Mouse (Mus musculus) hindbrain, embryonic 15.5 days (tissue): Measurements from ENCODE around the gene Cdc20. TPM values are rescaled to one million over a fixed set of nuclear protein-coding genes. Genes with fewer than 3 reads are reported as not detected.

ENCODE experiments used
- ATAC-seq: fragments of 200-750 bp; cut with Nextera tagmentation; 2 replicates; pipeline ENCODE4 v1.8.0; 2017; ENCODE audit warnings: low read depth, moderate number of reproducible peaks, moderate TSS enrichment; ENCODE audit not compliant: low FRiP score
- H3K27ac ChIP-seq: fragments of 300-500 bp; sonication (generic); replicated peaks from 2 replicates; pipeline ENCODE4 v1.5.1; 2015; ENCODE audit warnings: mild to moderate bottlenecking, inconsistent platforms
- H3K27me3 ChIP-seq: fragments of 300-500 bp; sonication (generic); 2 replicates; pipeline ENCODE4 v1.6.1; 2015; ENCODE audit warnings: control low read depth, inconsistent platforms
- H3K36me3 ChIP-seq: fragments of 300-500 bp; sonication (generic); 2 replicates; pipeline ENCODE4 v1.6.1; 2015; ENCODE audit warnings: control low read depth, inconsistent platforms
- H3K4me1 ChIP-seq: fragments of 300-500 bp; sonication (generic); replicated peaks from 2 replicates; pipeline ENCODE4 v1.6.1; 2015; ENCODE audit warnings: control low read depth, inconsistent platforms
- H3K4me2 ChIP-seq: fragments of 300-500 bp; sonication (generic); 2 replicates; pipeline ENCODE4 v1.6.1; 2015; ENCODE audit warnings: moderate library complexity, mild to moderate bottlenecking, inconsistent platforms
- H3K4me3 ChIP-seq: fragments of 300-500 bp; sonication (generic); 2 replicates; pipeline ENCODE4 v1.5.1; 2015; ENCODE audit warnings: mild to moderate bottlenecking, inconsistent platforms
- H3K9ac ChIP-seq: fragments of 300-500 bp; sonication (generic); 2 replicates; pipeline ENCODE4 v1.6.1; 2015; ENCODE audit warnings: inconsistent platforms
- H3K9me3 ChIP-seq: fragments of 300-500 bp; sonication (generic); 2 replicates; pipeline ENCODE4 v1.6.1; 2016; ENCODE audit warnings: control low read depth, inconsistent platforms
- WGBS: fragments of 180-500 bp; shearing (Covaris S2); methylation state at CpG from one replicate; pipeline ENCODE4 v1.1.7; 2015; 5-methylcytosine and 5-hydroxymethylcytosine counted together
- polyA plus RNA-seq: library from polyadenylated mRNA; unstranded; fragments of >200 nt; fragmentation: Nextera tagmentation; extraction: Ambion mirVana; gene quantifications from 2 replicates; pipeline ENCODE4 v1.2.1, GENCODE M21; 2015

Cdc20 gene
- polyA plus RNA-seq, 1 experiment from 2014 or later: 42.2 TPM

DNA sequence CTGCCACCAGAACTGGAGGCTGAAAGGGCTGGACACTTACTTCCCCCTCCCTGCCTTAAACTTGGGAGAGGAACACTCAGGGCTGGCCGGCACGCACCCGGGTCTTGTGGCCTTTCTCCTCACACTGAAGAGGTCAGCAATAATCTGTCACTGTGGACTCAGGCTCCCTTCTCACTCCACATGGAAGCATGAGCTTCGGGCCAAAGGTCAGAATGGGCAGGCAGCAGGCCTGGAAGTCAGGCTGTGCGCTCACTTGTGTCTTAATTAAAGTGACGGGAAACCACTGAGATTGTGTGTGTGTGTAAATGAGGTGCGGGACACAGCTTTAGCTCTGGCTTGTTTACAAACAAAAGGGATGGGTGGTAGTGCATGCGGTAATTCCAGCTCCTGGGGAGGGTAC lies 4.8 kb downstream of the Cdc20 start:
- 55% methylated on average over 8 of the region's 8 CpGs for WGBS
- no peak for ATAC-seq
- peaks cover 49% of the 10 kb centered on the region for H3K4me1 ChIP-seq

GRCm38 (mm10) chr4:118429215-118429895 lies 7.8 kb downstream of the Cdc20 start:
- H3K4me1 ChIP-seq: peaks cover 31% of the 10 kb centered on the region
- H3K9ac ChIP-seq: no peak overlapping the region
- H3K4me2 ChIP-seq: peak overlapping the region; percentile 97
- no peak for ATAC-seq
- H3K27me3 ChIP-seq: no peaks in the 10 kb centered on the region
- H3K4me3 ChIP-seq: no peak overlapping the region
- no peak overlapping the region for H3K27ac ChIP-seq
- H3K36me3 ChIP-seq: peaks cover 15% of the 10 kb centered on the region; the same call in 1 of the 2 replicates
- no peaks in the 10 kb centered on the region for H3K9me3 ChIP-seq
- WGBS: 66% methylated on average over 7 of the region's 7 CpGs

More for the DNA sequence above, 4.8 kb downstream of the Cdc20 start:
- H3K4me2 ChIP-seq: no peak overlapping the region
- H3K4me3 ChIP-seq: no peak overlapping the region
- no peak overlapping the region for H3K9ac ChIP-seq
- no peak overlapping the region for H3K27ac ChIP-seq
- H3K9me3 ChIP-seq: no peaks in the 10 kb centered on the region
- peaks cover 15% of the 10 kb centered on the region; the same call in 1 of the 2 replicates for H3K36me3 ChIP-seq
- no peaks in the 10 kb centered on the region for H3K27me3 ChIP-seq

GRCm38 (mm10) chr4:118428531-118429214 lies 8.5 kb downstream of the Cdc20 start:
- ATAC-seq: no peak
- H3K27me3 ChIP-seq: no peaks in the 10 kb centered on the region
- peak overlapping the region; percentile 97 for H3K4me2 ChIP-seq
- WGBS: 55% methylated on average over 15 of the region's 15 CpGs
- H3K4me3 ChIP-seq: peak overlapping the region; percentile 56
- H3K9ac ChIP-seq: peak overlapping the region; percentile 68
- H3K27ac ChIP-seq: peak overlapping the region; percentile 81; the same call in 1 of the 2 replicates
- peaks cover 17% of the 10 kb centered on the region; the same call in 1 of the 2 replicates for H3K36me3 ChIP-seq
- H3K9me3 ChIP-seq: no peaks in the 10 kb centered on the region
- H3K4me1 ChIP-seq: peaks cover 31% of the 10 kb centered on the region

- 0% methylated on average over 27 of the region's 31 CpGs for WGBS
- peak within 1 kb of the TSS; percentile 97 for H3K4me2 ChIP-seq
- H3K4me1 ChIP-seq: peaks cover 31% of the 10 kb centered on the region
- H3K27ac ChIP-seq: peak within 1 kb of the TSS; percentile 81
- no peaks in the 10 kb centered on the region for H3K9me3 ChIP-seq
- ATAC-seq: peak; percentile 90
- H3K36me3 ChIP-seq: peaks cover 17% of the 10 kb centered on the region; the same call in 1 of the 2 replicates
- H3K9ac ChIP-seq: peak within 1 kb of the TSS; percentile 68
- H3K27me3 ChIP-seq: no peaks in the 10 kb centered on the region
- peak within 1 kb of the TSS; percentile 56 for H3K4me3 ChIP-seq
These were observed 9.2 kb downstream of the Cdc20 start, which contains the start of gene Elovl1 for GRCm38 (mm10) chr4:118427768-118428451. Gene Elovl1 (plus strand): TSS chr4:118428093.

DNA sequence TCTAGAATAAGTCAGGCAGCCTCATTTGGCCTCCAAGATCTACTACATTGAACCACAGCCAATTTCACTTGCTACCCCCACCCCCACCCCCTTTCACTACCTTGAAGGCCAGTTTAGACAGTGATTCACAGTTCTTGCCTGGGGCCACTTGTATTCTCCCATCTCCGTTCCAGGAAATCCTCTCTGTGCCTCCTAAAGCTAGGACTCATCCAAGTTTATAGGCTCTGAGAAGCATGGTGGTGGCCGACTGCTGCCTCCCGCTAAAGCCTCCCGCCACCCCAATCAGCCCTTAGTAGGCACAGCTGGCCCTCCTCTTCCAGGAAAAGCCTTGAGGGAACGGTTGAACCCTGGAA lies 9.8 kb downstream of the Cdc20 start:
- 2% methylated on average over 5 of the region's 5 CpGs for WGBS
- H3K4me2 ChIP-seq: peak overlapping the region; percentile 97
- peak overlapping the region; percentile 81 for H3K27ac ChIP-seq
- ATAC-seq: peak; percentile 10
- H3K9me3 ChIP-seq: no peaks in the 10 kb centered on the region
- H3K9ac ChIP-seq: peak overlapping the region; percentile 68
- H3K36me3 ChIP-seq: peaks cover 21% of the 10 kb centered on the region; the same call in 1 of the 2 replicates
- peak overlapping the region; percentile 56 for H3K4me3 ChIP-seq
- peaks cover 31% of the 10 kb centered on the region for H3K4me1 ChIP-seq
- H3K27me3 ChIP-seq: no peaks in the 10 kb centered on the region

- peaks cover 23% of the 10 kb centered on the region for H3K36me3 ChIP-seq
- no peak for ATAC-seq
- no peak overlapping the region for H3K27ac ChIP-seq
- H3K9ac ChIP-seq: no peak overlapping the region
- no peak overlapping the region for H3K4me2 ChIP-seq
- WGBS: 81% methylated on average over 1 of the region's 1 CpGs
- no peaks in the 10 kb centered on the region for H3K27me3 ChIP-seq
- H3K9me3 ChIP-seq: no peaks in the 10 kb centered on the region
- H3K4me1 ChIP-seq: peaks cover 31% of the 10 kb centered on the region
- H3K4me3 ChIP-seq: no peak overlapping the region
These were observed 11.8 kb downstream of the Cdc20 start for GRCm38 (mm10) chr4:118425374-118425773.

GRCm38 (mm10) chr4:118424541-118425160 lies 12.5 kb downstream of the Cdc20 start:
- Histone ChIP-seq H3K36me3 (peaks cover 27% of the 10 kb centered on the region), H3K4me3 (no peak overlapping the region), H3K27me3 (no peaks in the 10 kb centered on the region), H3K27ac (no peak overlapping the region), H3K4me2 (no peak overlapping the region), H3K9me3 (no peaks in the 10 kb centered on the region), H3K4me1 (peaks cover 29% of the 10 kb centered on the region), H3K9ac (no peak overlapping the region)
- WGBS: 86% methylated on average over 4 of the region's 4 CpGs
- ATAC-seq: no peak

DNA sequence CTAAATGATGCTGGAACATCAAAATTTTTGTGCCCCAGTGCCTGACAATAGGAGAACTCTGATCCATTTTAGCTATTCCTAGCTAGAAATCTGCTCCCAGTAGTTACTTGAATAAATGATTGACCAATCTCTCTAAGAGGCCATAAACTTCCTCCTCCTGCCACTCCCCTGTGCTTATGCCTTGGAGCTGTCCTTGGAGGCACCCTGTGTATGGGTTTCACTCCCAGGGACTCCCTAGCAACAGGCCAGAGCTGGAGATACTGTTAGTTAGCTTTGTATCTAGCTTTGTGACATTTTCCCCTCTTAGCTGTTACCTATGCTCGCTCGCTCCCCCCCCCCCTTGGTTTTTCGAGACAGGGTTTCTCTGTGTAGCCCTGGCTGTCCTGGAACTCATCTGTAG lies 15.8 kb downstream of the Cdc20 start:
- ATAC-seq: no peak
- Histone ChIP-seq H3K27ac (no peak overlapping the region), H3K9me3 (no peaks in the 10 kb centered on the region), H3K4me2 (no peak overlapping the region), H3K9ac (no peak overlapping the region), H3K4me1 (no peaks in the 10 kb centered on the region), H3K36me3 (peaks cover 48% of the 10 kb centered on the region), H3K4me3 (no peak overlapping the region), H3K27me3 (no peaks in the 10 kb centered on the region)
- 97% methylated on average over 3 of the region's 3 CpGs for WGBS

GRCm38 (mm10) chr4:118417112-118417797 lies 19.9 kb downstream of the Cdc20 start:
- Histone ChIP-seq H3K27me3 (no peaks in the 10 kb centered on the region), H3K4me3 (no peak overlapping the region), H3K4me1 (no peaks in the 10 kb centered on the region), H3K36me3 (peaks cover 79% of the 10 kb centered on the region), H3K4me2 (no peak overlapping the region), H3K9me3 (no peaks in the 10 kb centered on the region), H3K9ac (no peak overlapping the region), H3K27ac (no peak overlapping the region)
- WGBS: 89% methylated on average over 13 of the region's 13 CpGs
- 0 out of 2 replicates have a peak, but pooled peaks have one; percentile 38 for ATAC-seq

DNA sequence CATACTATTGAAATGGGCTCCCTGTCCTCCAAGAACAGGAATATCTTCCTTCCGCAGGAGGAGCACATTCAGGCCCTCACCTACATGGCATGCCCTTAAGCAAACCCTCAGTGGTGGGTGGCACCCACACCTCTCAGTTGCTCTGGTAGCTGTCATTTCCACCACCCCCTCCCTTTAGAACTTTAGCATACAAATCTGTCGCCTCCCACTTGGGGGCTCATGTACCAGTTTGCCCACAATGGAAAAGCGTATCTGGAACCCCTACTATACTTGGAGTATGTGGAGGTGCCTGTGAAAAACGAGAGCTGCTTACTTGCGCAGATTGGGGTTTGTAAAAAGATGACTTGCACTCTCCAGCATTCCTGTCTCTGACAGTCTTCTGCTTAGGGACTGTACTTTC lies 20.8 kb downstream of the Cdc20 start:
- Histone ChIP-seq H3K4me2 (no peak overlapping the region), H3K4me1 (no peaks in the 10 kb centered on the region), H3K4me3 (no peak overlapping the region), H3K9me3 (no peaks in the 10 kb centered on the region), H3K9ac (no peak overlapping the region), H3K27me3 (no peaks in the 10 kb centered on the region), H3K36me3 (peaks cover 81% of the 10 kb centered on the region), H3K27ac (no peak overlapping the region)
- WGBS: 94% methylated on average over 5 of the region's 5 CpGs
- no peak for ATAC-seq

DNA sequence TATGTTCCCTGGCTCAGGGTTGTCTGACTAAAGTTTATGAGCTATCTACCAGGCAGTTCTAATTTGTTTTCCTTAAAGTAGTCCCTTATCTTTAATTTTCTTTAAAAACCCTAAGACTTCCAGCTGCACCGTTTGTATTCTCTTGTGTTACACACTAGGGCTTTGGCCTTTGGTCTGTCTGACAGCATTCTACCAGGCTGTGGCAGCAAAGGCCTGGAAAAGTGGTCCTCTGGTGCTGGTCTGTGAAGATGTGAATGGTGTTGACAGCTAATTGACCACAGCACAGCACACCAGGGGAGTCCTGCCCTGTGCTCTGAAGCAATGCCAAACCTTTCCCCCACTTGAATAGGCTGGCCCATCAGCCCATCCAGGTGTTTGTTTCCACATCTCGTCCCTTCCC lies 21.4 kb downstream of the Cdc20 start:
- Histone ChIP-seq H3K36me3 (peaks cover 75% of the 10 kb centered on the region), H3K9me3 (no peaks in the 10 kb centered on the region), H3K9ac (no peak overlapping the region), H3K4me2 (no peak overlapping the region), H3K4me1 (no peaks in the 10 kb centered on the region; the same call in 1 of the 2 replicates), H3K27ac (no peak overlapping the region), H3K4me3 (no peak overlapping the region), H3K27me3 (no peaks in the 10 kb centered on the region)
- ATAC-seq: no peak
- 87% methylated on average over 2 of the region's 2 CpGs for WGBS
